Comparison of ENCODE assay signal across 24 mouse cellular contexts in genomic region chr1:165613926-165614325, GRCm38 (mm10).
"Had no signal": no experiment of that assay in that cellular context is flagged by ENCODE, and none has a peak within 500 bp of the region (broad histone marks: within the 10 kb centered on the region; RNA-seq: fewer than 3 reads in every experiment).

No protein-coding gene starts in this region.

- H3K27me3 ChIP-seq: heart, embryonic 13.5 days; heart, embryonic 15.5 days; hindbrain, embryonic 12.5 days; intestine, embryonic 15.5 days; limb, embryonic 13.5 days; limb, embryonic 15.5 days; liver, embryonic 12.5 days had no signal

- H3K9ac ChIP-seq: heart, embryonic 13.5 days; heart, embryonic 15.5 days; hindbrain, embryonic 12.5 days; hindbrain, embryonic 14.5 days; intestine, embryonic 15.5 days; limb, embryonic 13.5 days; limb, embryonic 15.5 days; liver, embryonic 12.5 days; liver, embryonic 14.5 days had no signal

- DNase-seq: gastrocnemius, adult 2 months; gastrocnemius, postnatal 10 days; gastrocnemius, postnatal 25 days; heart, adult 2 months; heart, postnatal 4 days; kidney, adult 18-20 months; kidney, adult 8-10 months; kidney, postnatal 10 days; kidney, postnatal 25 days; kidney, postnatal 4 days; layer of hippocampus, postnatal 36 days; left cerebral cortex, postnatal 4 days had no signal

- H3K4me3 ChIP-seq: gastrocnemius, adult 2 months; heart, adult 2 months; heart, embryonic 13.5 days; heart, embryonic 15.5 days; hindbrain, embryonic 10.5 days; hindbrain, embryonic 12.5 days; intestine, embryonic 15.5 days; layer of hippocampus, adult 2 months; left cerebral cortex, adult 2 months; limb, embryonic 13.5 days; limb, embryonic 15.5 days; liver, embryonic 12.5 days had no signal

- H3K9me3 ChIP-seq: hindbrain, embryonic 12.5 days; intestine, embryonic 15.5 days; limb, embryonic 15.5 days; liver, embryonic 12.5 days had no signal

- H3K27ac ChIP-seq: gastrocnemius, adult 2 months; heart, adult 2 months; heart, embryonic 15.5 days; hindbrain, embryonic 10.5 days; hindbrain, embryonic 12.5 days; hindbrain, embryonic 14.5 days; intestine, embryonic 15.5 days; layer of hippocampus, adult 2 months; left cerebral cortex, adult 2 months; limb, embryonic 13.5 days; limb, embryonic 15.5 days; liver, embryonic 12.5 days; liver, embryonic 14.5 days had no signal
